20 mouse cellular contexts compared by ENCODE assay signal in the genomic region with DNA sequence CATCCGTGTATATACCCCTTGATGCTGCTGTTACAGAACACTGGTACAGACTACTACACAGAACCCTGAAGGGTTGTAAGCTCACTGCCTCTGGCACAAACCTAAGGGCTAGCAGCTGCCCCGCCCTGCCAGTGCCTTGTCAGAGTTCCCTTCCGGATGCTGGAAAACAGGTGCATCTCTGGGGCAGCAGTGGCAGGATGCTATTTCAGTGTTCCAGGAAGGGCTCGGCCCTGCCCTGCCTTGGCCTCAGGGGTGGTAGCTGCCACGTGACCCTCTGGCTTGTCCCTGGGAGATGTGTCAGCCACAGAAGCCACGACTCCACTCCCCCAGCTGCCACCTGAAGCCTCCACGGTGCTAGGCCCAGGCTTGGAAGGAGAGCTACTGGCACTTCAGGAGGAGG. TPM values are rescaled to one million over a fixed set of nuclear protein-coding genes. Genes with fewer than 3 reads are reported as not detected.
DNase-seq lines count a peak whose midpoint lies in the region; ATAC-seq and TF ChIP-seq lines count a peak whose summit lies in the region.
"Had no signal": no experiment of that assay in that cellular context is flagged by ENCODE, and none has a peak within 500 bp of the region (broad histone marks: within the 10 kb centered on the region; RNA-seq: fewer than 3 reads in every experiment).

No protein-coding gene starts in this region.

- no peaks in the 10 kb centered on the region for H3K9me3 ChIP-seq in midbrain, embryonic 10.5 days (replicated peaks)
- no peaks in the 10 kb centered on the region for H3K9me3 ChIP-seq in midbrain, embryonic 15.5 days
- H3K9me3 ChIP-seq in lung, postnatal 0 days (ENCODE audit: low read length), result no peaks in the 10 kb centered on the region
- H3K9me3 ChIP-seq: liver, embryonic 12.5 days had no signal

- H3K4me3 ChIP-seq in midbrain, embryonic 10.5 days, result no peak overlapping the region
- no peak overlapping the region for H3K4me3 ChIP-seq in midbrain, embryonic 15.5 days
- peak overlapping the region; percentile 54 for H3K4me3 ChIP-seq in gastrocnemius, adult 2 months
- no peak overlapping the region for H3K4me3 ChIP-seq in lung, postnatal 0 days (ENCODE audit: low read depth, low read length)
- H3K4me3 ChIP-seq: heart, embryonic 13.5 days; liver, embryonic 12.5 days had no signal

- H3K9ac ChIP-seq in midbrain, embryonic 15.5 days, result no peak overlapping the region
- no peak overlapping the region for H3K9ac ChIP-seq in lung, postnatal 0 days (replicated peaks; ENCODE audit: low read depth)
- H3K9ac ChIP-seq: heart, embryonic 13.5 days; liver, embryonic 12.5 days had no signal

- H3K36me3 ChIP-seq in midbrain, embryonic 10.5 days, result no peaks in the 10 kb centered on the region
- no peaks in the 10 kb centered on the region for H3K36me3 ChIP-seq in midbrain, embryonic 15.5 days (replicated peaks)
- no peaks in the 10 kb centered on the region for H3K36me3 ChIP-seq in lung, postnatal 0 days (ENCODE audit: insufficient read depth, low read length)
- H3K36me3 ChIP-seq: heart, embryonic 13.5 days; liver, embryonic 12.5 days had no signal

- no peak overlapping the region for H3K4me2 ChIP-seq in midbrain, embryonic 15.5 days
- H3K4me2 ChIP-seq in lung, postnatal 0 days (replicated peaks; ENCODE audit: low read depth, low read length), result no peak overlapping the region
- H3K4me2 ChIP-seq: heart, embryonic 13.5 days; liver, embryonic 12.5 days had no signal

- no peak for TF ChIP-seq EP300 in lung, postnatal 0 days (IDR thresholded peaks at IDR 0.05)

- peak; percentile 84 for DNase-seq in gastrocnemius, adult 18-20 months (ENCODE audit: low spot score)
- no peak for DNase-seq in gastrocnemius, postnatal 4 days (ENCODE audit: low spot score in 2 of 2)
- DNase-seq in midbrain, embryonic 10.5 days (ENCODE audit: low spot score), result no peak
- peak; percentile 93 for DNase-seq in gastrocnemius, adult 2 months
- DNase-seq in skeletal muscle tissue, adult 2 months (ENCODE audit: low read depth, low spot score), result peak; percentile 94
- no peak for DNase-seq in lung, postnatal 0 days (ENCODE audit: low spot score)
- DNase-seq in heart, adult 9 months (ENCODE audit: low spot score in 2 of 2), result no peak
- DNase-seq: heart, postnatal 4 days; kidney, adult 18-20 months; kidney, postnatal 10 days; lung, adult 2 months; lung, postnatal 36 days; right cerebral cortex, postnatal 4 days had no signal

- intact Hi-C loops in gastrocnemius, adult 2 months (cut with DNase I), result no loop called here

- H3K27me3 ChIP-seq in midbrain, embryonic 10.5 days (ENCODE audit: low read depth, poor library complexity, severe bottlenecking), result no peaks in the 10 kb centered on the region
- H3K27me3 ChIP-seq in midbrain, embryonic 15.5 days (replicated peaks), result no peaks in the 10 kb centered on the region
- H3K27me3 ChIP-seq in lung, postnatal 0 days (replicated peaks; ENCODE audit: insufficient read depth, low read length), result no peaks in the 10 kb centered on the region
- H3K27me3 ChIP-seq: liver, embryonic 12.5 days had no signal

- TF ChIP-seq CTCF in gastrocnemius, adult 2 months (IDR thresholded peaks at IDR 0.05), result no peak
- TF ChIP-seq CTCF in lung, postnatal 0 days (IDR thresholded peaks at IDR 0.05), result no peak

- no peak for ATAC-seq in midbrain, embryonic 15.5 days (replicated peaks)
- no peak for ATAC-seq in lung, postnatal 0 days
- ATAC-seq: CD4-positive, CD25-positive, alpha-beta regulatory T cell, adult 4 months; hindbrain, postnatal 0 days; liver, embryonic 12.5 days had no signal

- H3K4me1 ChIP-seq in midbrain, embryonic 10.5 days, result peaks cover 14% of the 10 kb centered on the region
- H3K4me1 ChIP-seq in midbrain, embryonic 15.5 days, result no peaks in the 10 kb centered on the region
- H3K4me1 ChIP-seq in lung, postnatal 0 days (ENCODE audit: insufficient read depth, low read depth, low read length), result no peaks in the 10 kb centered on the region

- WGBS in midbrain, embryonic 10.5 days, result 75% methylated on average over 7 of the region's 7 CpGs
- 76% methylated on average over 7 of the region's 7 CpGs for WGBS in midbrain, embryonic 15.5 days
- WGBS in lung, postnatal 0 days, result 60% methylated on average over 7 of the region's 7 CpGs

- 0 out of 2 replicates have a peak overlapping the region, but pooled peaks have one; percentile 9 for H3K27ac ChIP-seq in midbrain, embryonic 10.5 days (replicated peaks)
- no peak overlapping the region for H3K27ac ChIP-seq in midbrain, embryonic 15.5 days
- H3K27ac ChIP-seq in gastrocnemius, adult 2 months, result peak overlapping the region; percentile 93
- no peak overlapping the region for H3K27ac ChIP-seq in lung, postnatal 0 days (ENCODE audit: low read length)
- H3K27ac ChIP-seq: heart, embryonic 13.5 days; hindbrain, postnatal 0 days; liver, embryonic 12.5 days; stomach, postnatal 0 days had no signal

RNA-seq across cellular contexts. Expression of a gene that starts 28.2 kb away (rescaled TPM):
- total RNA-seq in gastrocnemius, adult 18-20 months (2021), result 10 to 100 TPM; 35.0 to 45.0 TPM
- total RNA-seq in gastrocnemius, postnatal 4 days (2021), result 10 to 100 TPM; 70.5 to 76.6 TPM
- 0.62 and 0.84 TPM in 2 replicates for polyA plus RNA-seq in midbrain, embryonic 10.5 days (2016; fragmentation: Nextera tagmentation; extraction: Ambion mirVana)
- 21.3 and 25.7 TPM in 2 replicates for polyA plus RNA-seq in midbrain, embryonic 15.5 days (2015; fragmentation: Nextera tagmentation; extraction: Ambion mirVana)
- total RNA-seq in gastrocnemius, adult 2 months (2021), result 10 to 100 TPM; 40.7 to 42.5 TPM
- polyA plus RNA-seq in lung, postnatal 0 days (2015; fragmentation: Nextera tagmentation; extraction: Ambion mirVana), result 0.74 and 0.75 TPM in 2 replicates

RNA-seq across cellular contexts. Expression of a gene that starts 46.1 kb away (rescaled TPM):
- 1 to 10 TPM; 2.1 to 3.9 TPM for total RNA-seq in gastrocnemius, adult 18-20 months (2021)
- 1 to 10 TPM; 6.8 to 7.9 TPM for total RNA-seq in gastrocnemius, postnatal 4 days (2021)
- 3.6 and 3.8 TPM in 2 replicates for polyA plus RNA-seq in midbrain, embryonic 10.5 days (2016; fragmentation: Nextera tagmentation; extraction: Ambion mirVana)
- polyA plus RNA-seq in midbrain, embryonic 15.5 days (2015; fragmentation: Nextera tagmentation; extraction: Ambion mirVana), result 2.5 and 3.5 TPM in 2 replicates
- total RNA-seq in gastrocnemius, adult 2 months (2021), result 1 to 10 TPM; 2.2 to 2.4 TPM
- polyA plus RNA-seq in lung, postnatal 0 days (2015; fragmentation: Nextera tagmentation; extraction: Ambion mirVana), result 21.1 and 22.9 TPM in 2 replicates
- total RNA-seq: megakaryocyte-erythroid progenitor cell, adult 5-6 weeks had no signal

Comparison
In these comparisons a context has a peak if more than half of its experiments do, and no peak if none do; other contexts are left out.
1. DNase-seq: peak in gastrocnemius, adult 18-20 months (single experiment), gastrocnemius, adult 2 months (single experiment) and skeletal muscle tissue, adult 2 months (single experiment); none in gastrocnemius, postnatal 4 days (0 of 2), midbrain, embryonic 10.5 days (single experiment), lung, postnatal 0 days (single experiment) and heart, adult 9 months (0 of 2).
2. H3K27ac ChIP-seq: peak in midbrain, embryonic 10.5 days (single experiment) and gastrocnemius, adult 2 months (single experiment); none in midbrain, embryonic 15.5 days (single experiment) and lung, postnatal 0 days (single experiment).